Mouse (Mus musculus) embryonic facial prominence, embryonic 11.5 days (tissue): ENCODE data around the gene A530016L24Rik. TPM values are rescaled to one million over a fixed set of nuclear protein-coding genes. Genes with fewer than 3 reads are reported as not detected.

Experiments used
- ATAC-seq: fragments of 200-750 bp; cut with Nextera tagmentation; replicated peaks from 2 replicates; pipeline ENCODE4 v1.8.0; 2017; ENCODE audit warnings: low read depth; ENCODE audit not compliant: insufficient number of reproducible peaks, low FRiP score, low TSS enrichment
- DNase-seq: peaks from one replicate; pipeline ENCODE4 v3.0.0-alpha.2; 2015; ENCODE audit warnings: low spot score
- H3K27ac ChIP-seq: fragments of 300-500 bp; sonication (generic); replicated peaks from 2 replicates; pipeline ENCODE4 v1.5.1; 2014; ENCODE audit warnings: mild to moderate bottlenecking, low read depth, low read length, control low read depth
- H3K27me3 ChIP-seq: fragments of 300-500 bp; sonication (generic); 2 replicates; pipeline ENCODE4 v1.6.1; 2014; ENCODE audit warnings: mild to moderate bottlenecking, low read length, moderate library complexity, mixed read lengths; ENCODE audit not compliant: control insufficient read depth, insufficient read depth
- H3K36me3 ChIP-seq: fragments of 300-500 bp; sonication (generic); replicated peaks from 2 replicates; pipeline ENCODE4 v1.6.1; 2014; ENCODE audit warnings: low read depth, mild to moderate bottlenecking, low read length, moderate library complexity, mixed read lengths; ENCODE audit not compliant: control insufficient read depth, insufficient read depth
- H3K4me1 ChIP-seq: fragments of 300-500 bp; sonication (generic); 2 replicates; pipeline ENCODE4 v1.6.1; 2014; ENCODE audit warnings: low read length, mixed read lengths; ENCODE audit not compliant: control insufficient read depth, insufficient read depth
- H3K4me2 ChIP-seq: fragments of 300-500 bp; sonication (generic); 2 replicates; pipeline ENCODE4 v1.6.1; 2014; ENCODE audit warnings: low read depth, mild to moderate bottlenecking, control low read depth, low read length, moderate library complexity
- H3K4me3 ChIP-seq: fragments of 300-500 bp; sonication (generic); 2 replicates; pipeline ENCODE4 v1.5.1; 2014; ENCODE audit warnings: low read depth, low read length, control low read depth
- H3K9ac ChIP-seq: fragments of 300-500 bp; sonication (generic); replicated peaks from 2 replicates; pipeline ENCODE4 v1.6.1; 2014; ENCODE audit warnings: mild to moderate bottlenecking, control low read depth, low read length
- H3K9me3 ChIP-seq: fragments of 300-500 bp; sonication (generic); replicated peaks from 2 replicates; pipeline ENCODE4 v1.6.1; 2016; ENCODE audit warnings: mild to moderate bottlenecking, low read length, inconsistent platforms, mixed read lengths; ENCODE audit not compliant: control insufficient read depth
- WGBS: fragments of 180-500 bp; shearing (Covaris S2); extraction: QIAGEN DNeasy Blood & Tissue Kit; methylation state at CpG from one replicate; pipeline ENCODE4 v1.1.7; 2014; 5-methylcytosine and 5-hydroxymethylcytosine counted together
- polyA plus RNA-seq: library from polyadenylated mRNA; unstranded; fragments of >200 nt; fragmentation: Nextera tagmentation; extraction: Ambion mirVana; gene quantifications from 2 replicates; pipeline ENCODE4 v1.2.1, GENCODE M21; 2014

The A530016L24Rik gene
- polyA plus RNA-seq, 1 experiment from 2014 or later: not detected

DNA sequence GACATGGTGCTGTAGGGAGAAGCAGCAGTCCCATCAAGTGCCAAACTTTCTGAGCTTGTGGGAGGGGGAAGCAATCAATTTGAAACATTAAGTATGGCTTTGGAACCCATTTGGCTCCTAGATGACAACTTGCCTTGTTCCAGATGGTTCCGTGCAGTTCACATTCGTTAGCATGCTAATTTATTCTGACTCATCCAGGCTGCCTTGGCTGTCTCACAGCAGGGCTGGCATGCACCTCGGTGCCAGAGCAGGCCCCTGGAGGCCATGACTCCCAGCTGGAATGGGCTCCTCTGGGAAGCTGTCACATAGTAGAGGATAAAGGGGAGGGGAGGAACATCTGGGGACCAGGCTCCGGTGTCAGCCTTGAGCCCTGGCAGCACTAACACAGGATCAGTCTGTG lies 31.4 kb upstream of the A530016L24Rik start:
- no peak overlapping the region for H3K9ac ChIP-seq
- H3K36me3 ChIP-seq: no peaks in the 10 kb centered on the region
- H3K4me2 ChIP-seq: no peak overlapping the region; the same call in 1 of the 2 replicates
- DNase-seq: no peak
- H3K27me3 ChIP-seq: no peaks in the 10 kb centered on the region
- WGBS: 60% methylated on average over 4 of the region's 4 CpGs
- no peak overlapping the region for H3K27ac ChIP-seq
- no peak overlapping the region for H3K4me3 ChIP-seq
- no peaks in the 10 kb centered on the region; the same call in 1 of the 2 replicates for H3K4me1 ChIP-seq
- H3K9me3 ChIP-seq: no peaks in the 10 kb centered on the region
- ATAC-seq: 0 out of 2 replicates have a peak, but pooled peaks have one; percentile 19

DNA sequence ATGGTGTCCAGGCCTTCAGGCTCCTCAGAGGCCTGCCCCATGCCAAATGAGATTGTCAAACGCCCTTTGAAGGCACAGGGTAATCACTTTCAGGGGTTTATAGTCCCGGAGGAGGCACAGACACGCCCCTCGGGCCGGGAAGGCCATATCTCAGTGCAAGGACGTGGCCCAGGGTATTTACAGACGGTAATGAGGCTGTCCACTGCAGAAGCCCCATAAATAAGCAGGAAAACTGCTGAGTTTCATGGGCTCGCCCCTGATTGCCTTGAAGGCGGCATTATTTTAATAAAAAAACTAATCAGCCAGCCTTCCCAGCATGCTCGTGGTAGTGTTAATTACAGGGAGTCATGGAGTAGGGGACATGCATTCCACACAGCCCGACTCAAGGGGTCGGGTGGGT lies 26.8 kb upstream of the A530016L24Rik start:
- no peak for ATAC-seq
- WGBS: 67% methylated on average over 12 of the region's 12 CpGs
- Histone ChIP-seq H3K4me2 (no peak overlapping the region), H3K27ac (no peak overlapping the region), H3K27me3 (no peaks in the 10 kb centered on the region), H3K36me3 (no peaks in the 10 kb centered on the region), H3K9ac (no peak overlapping the region), H3K4me1 (no peaks in the 10 kb centered on the region; the same call in 1 of the 2 replicates), H3K9me3 (no peaks in the 10 kb centered on the region), H3K4me3 (no peak overlapping the region)
- no peak for DNase-seq

GRCm38 (mm10) chr12:112463209-112463608 lies 26.0 kb upstream of the A530016L24Rik start:
- Histone ChIP-seq H3K4me2 (no peak overlapping the region), H3K4me1 (no peaks in the 10 kb centered on the region), H3K4me3 (no peak overlapping the region), H3K27ac (no peak overlapping the region), H3K27me3 (no peaks in the 10 kb centered on the region), H3K9ac (no peak overlapping the region), H3K9me3 (no peaks in the 10 kb centered on the region), H3K36me3 (no peaks in the 10 kb centered on the region)
- no peak for DNase-seq
- no peak for ATAC-seq
- 78% methylated on average over 4 of the region's 4 CpGs for WGBS

- H3K27ac ChIP-seq: no peak overlapping the region
- 72% methylated on average over 3 of the region's 3 CpGs for WGBS
- H3K4me3 ChIP-seq: no peak overlapping the region
Observed at GRCm38 (mm10) chr12:112463750-112464444, 25.4 kb upstream of the A530016L24Rik start.

DNA sequence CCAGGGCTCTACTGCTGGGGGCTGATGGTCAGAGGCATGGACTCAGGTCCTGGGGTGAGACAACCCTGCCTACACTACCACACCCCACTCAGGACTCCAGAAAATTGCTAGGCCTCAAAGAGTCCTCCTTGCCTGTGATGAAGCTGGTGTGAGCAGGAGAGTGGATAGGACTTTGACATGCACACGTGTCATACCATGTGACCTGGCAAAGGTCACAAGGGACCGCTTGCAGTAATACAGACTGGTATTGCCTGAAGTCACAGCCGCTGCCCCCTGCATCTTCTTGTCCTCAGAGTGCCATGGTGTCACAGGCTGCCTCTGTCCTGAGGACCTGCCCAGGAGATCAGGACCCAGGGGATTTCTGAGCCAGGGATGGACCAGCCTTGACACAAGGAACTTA lies 24.7 kb upstream of the A530016L24Rik start:
- no peaks in the 10 kb centered on the region for H3K9me3 ChIP-seq
- H3K4me2 ChIP-seq: no peak overlapping the region
- H3K36me3 ChIP-seq: no peaks in the 10 kb centered on the region
- 82% methylated on average over 3 of the region's 3 CpGs for WGBS
- no peak for ATAC-seq
- no peak for DNase-seq
- no peak overlapping the region for H3K27ac ChIP-seq
- no peaks in the 10 kb centered on the region for H3K4me1 ChIP-seq
- no peak overlapping the region for H3K9ac ChIP-seq
- H3K27me3 ChIP-seq: no peaks in the 10 kb centered on the region
- H3K4me3 ChIP-seq: no peak overlapping the region

More at GRCm38 (mm10) chr12:112463750-112464444, 25.4 kb upstream of the A530016L24Rik start:
- no peaks in the 10 kb centered on the region for H3K36me3 ChIP-seq
- no peak overlapping the region for H3K4me2 ChIP-seq
- H3K9ac ChIP-seq: no peak overlapping the region
- H3K4me1 ChIP-seq: no peaks in the 10 kb centered on the region
- H3K9me3 ChIP-seq: no peaks in the 10 kb centered on the region
- no peaks in the 10 kb centered on the region for H3K27me3 ChIP-seq
- ATAC-seq (no peak), DNase-seq (no peak)

DNA sequence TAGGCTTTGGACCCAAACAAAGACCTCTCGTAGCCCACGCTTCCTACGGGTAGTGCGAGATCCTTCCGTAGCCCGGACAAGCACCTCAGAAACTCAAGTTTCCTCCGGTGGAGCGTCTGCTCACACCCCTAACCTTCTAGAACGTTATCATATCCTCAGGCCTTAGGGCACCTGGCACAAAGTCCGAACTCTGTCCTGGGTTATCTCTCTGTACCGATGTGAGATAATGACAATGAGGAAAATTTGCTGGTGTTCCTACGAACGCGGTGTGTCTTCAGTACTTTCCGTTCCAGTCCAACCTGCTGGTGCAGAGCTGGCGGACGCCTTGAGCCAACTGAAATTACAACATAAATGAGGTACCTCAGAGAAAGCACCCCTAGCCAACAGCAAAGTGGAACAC lies 23.3 kb upstream of the A530016L24Rik start:
- H3K4me1 ChIP-seq: no peaks in the 10 kb centered on the region
- H3K4me2 ChIP-seq: no peak overlapping the region
- no peak for DNase-seq
- no peak overlapping the region for H3K27ac ChIP-seq
- H3K9ac ChIP-seq: no peak overlapping the region
- ATAC-seq: no peak
- no peaks in the 10 kb centered on the region for H3K36me3 ChIP-seq
- 95% methylated on average over 17 of the region's 17 CpGs for WGBS
- H3K9me3 ChIP-seq: no peaks in the 10 kb centered on the region
- no peaks in the 10 kb centered on the region for H3K27me3 ChIP-seq
- no peak overlapping the region for H3K4me3 ChIP-seq

- ATAC-seq (no peak), DNase-seq (no peak)
- Histone ChIP-seq H3K27me3 (no peaks in the 10 kb centered on the region), H3K4me3 (no peak overlapping the region), H3K9me3 (no peaks in the 10 kb centered on the region), H3K4me1 (no peaks in the 10 kb centered on the region), H3K27ac (no peak overlapping the region), H3K36me3 (no peaks in the 10 kb centered on the region), H3K4me2 (no peak overlapping the region), H3K9ac (no peak overlapping the region)
- 82% methylated on average over 10 of the region's 10 CpGs for WGBS
Observed at GRCm38 (mm10) chr12:112467387-112467786, 21.9 kb upstream of the A530016L24Rik start.

DNA sequence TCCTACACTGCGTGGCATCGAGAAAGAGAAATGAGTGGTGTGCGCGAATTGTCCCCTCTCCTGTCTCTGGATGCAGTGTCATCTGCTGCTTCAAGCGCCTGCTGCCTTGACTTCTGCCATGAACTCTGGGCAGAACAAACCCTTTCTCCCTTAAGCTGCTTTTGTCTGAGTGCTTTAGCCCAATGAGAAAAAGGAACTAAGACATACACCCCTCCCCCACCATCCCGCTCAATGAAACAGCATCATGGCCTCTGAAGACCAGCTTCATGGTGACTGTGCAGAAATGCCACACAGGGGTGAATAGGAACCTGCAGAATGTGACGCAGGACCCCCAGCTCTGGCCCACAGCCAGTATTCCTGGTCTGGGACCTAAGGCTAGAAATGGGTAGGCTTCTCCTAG lies 19.9 kb upstream of the A530016L24Rik start:
- Histone ChIP-seq H3K9me3 (no peaks in the 10 kb centered on the region), H3K4me3 (no peak overlapping the region), H3K27ac (no peak overlapping the region), H3K27me3 (no peaks in the 10 kb centered on the region), H3K9ac (no peak overlapping the region), H3K4me1 (no peaks in the 10 kb centered on the region), H3K4me2 (no peak overlapping the region), H3K36me3 (no peaks in the 10 kb centered on the region)
- ATAC-seq: no peak
- WGBS: 94% methylated on average over 7 of the region's 7 CpGs
- no peak for DNase-seq
